Mouse (Mus musculus): ENCODE data around the gene Wnt1.

Gene Wnt1

DNA sequence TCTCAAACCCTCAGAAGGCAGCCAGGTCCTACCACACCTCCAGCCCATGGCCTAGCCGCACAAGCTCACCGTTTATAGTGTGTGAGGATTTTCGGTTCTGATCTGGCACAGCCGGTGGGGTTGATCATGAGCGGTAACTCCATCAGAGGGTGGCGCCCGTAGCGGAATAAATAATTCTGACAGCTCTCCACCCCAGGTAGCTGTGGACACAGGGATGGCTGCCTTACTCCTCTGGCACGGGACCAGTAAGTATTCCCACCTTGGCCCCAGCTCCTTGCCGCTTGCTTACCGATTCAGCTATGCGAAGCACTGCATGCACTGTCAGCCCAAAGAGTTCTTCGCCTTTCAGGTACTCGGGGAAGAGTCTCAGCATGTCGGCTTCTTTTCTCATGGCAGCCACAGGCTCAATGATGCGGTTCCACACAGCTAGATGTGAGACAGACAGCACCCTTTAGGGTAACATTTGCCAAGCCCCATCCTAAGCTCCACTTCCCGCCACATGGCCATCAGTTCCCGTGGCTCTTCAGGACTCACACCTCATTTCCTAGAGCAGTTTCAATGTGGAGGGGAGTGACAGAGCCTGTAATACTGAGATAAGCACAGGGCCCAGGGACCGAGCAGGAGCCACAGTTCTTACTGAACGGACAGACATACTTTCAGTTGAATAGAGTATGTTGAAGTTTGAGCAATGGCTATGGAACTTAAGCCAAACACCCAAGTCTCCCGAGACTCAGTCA, 47.5 kb downstream of the Wnt1 start:
- DNase-seq (ENCODE audit: low spot score) = no peak

DNA sequence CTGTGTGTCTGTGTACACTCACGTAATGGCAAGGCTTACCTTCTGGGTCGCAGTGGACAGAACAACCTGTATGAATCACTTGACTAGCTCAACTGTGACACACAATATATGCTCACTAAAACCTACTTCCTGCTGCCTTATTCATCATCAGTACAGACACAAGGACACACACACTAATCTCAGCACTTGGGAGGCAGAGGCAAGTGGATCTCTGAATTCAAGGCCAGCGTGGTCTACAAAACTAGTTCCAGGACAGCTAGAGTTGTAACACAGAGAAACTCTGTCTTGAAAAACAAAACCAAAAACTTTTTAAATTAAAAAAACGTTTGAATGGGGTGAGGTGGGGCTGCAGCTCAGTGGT, 48.1 kb downstream of the Wnt1 start:
- DNase-seq (ENCODE audit: low spot score) = no peak

DNA sequence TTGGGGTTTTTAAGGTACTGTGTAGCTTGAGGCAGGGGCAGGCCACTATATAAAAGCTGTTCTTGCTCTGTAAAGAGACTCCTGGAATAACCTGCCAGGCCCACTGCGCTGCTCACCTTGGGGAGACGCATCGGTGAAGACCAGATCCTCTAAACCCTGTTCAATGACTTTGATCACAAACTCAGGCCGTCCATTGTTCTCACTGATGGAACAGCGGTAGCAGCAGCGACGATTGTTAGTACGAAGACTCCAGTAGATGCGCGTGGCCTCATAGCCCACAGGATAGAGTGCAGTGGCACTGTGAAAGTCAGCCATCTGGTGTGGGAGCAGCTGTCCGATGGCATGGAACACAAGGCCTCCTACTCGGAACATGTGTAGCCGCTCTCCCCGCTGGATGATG, 49.5 kb downstream of the Wnt1 start:
- DNase-seq (ENCODE audit: low spot score) = no peak

DNA sequence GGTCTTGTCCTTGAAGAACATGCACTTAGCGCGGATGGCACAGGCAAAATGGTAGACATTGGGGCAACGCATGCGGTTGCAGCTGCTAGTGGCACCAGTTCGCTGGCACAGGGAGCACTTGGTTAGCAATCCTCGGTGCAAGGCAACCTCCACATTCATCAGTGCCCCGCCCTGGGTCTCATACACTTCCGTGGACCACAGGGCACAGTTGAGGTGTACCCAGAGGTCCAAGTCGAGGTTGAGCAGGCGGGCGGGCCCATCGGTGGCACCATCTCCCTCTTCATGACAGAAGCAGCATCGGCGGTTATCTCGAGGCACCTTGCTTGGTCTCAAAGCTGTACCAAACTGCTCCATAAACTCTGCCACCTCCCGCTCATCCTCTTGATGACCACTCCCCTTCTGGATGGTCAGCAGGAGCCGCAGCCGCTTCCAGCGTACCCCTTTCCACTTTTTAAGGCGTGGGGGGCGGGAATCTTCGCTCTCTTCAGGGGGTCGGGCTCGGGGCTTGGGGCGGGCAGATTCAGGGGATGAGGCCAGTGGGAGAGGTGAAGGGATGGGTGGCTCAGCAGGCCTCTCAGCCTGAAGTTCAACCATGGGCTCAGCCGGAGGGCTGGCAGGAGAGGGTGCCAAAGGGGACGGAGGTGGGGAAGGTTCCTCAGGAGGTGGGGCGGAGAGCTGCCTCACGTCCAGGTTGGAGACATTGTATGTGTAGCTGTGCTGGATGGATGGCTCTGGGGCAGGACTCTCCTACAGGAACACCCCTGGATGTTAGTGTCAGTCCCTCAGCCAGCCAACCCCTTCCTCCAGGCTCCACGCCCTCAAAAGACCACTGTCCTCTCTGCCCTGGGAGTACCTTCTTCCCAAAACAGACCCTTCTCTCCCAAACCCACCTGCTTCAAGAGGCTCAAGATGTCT, 50.3 kb downstream of the Wnt1 start:
- no peak for DNase-seq (ENCODE audit: low spot score)

Data from retina, embryonic 14.5 days (tissue).